10 mouse cellular contexts compared by ENCODE assay signal in genomic region chr1:192825746-192826145, GRCm38 (mm10). TPM values are rescaled to one million over a fixed set of nuclear protein-coding genes. Genes with fewer than 3 reads are reported as not detected.
DNase-seq lines count a peak whose midpoint lies in the region; ATAC-seq lines count a peak whose summit lies in the region.
"Had no signal": no experiment of that assay in that cellular context is flagged by ENCODE, and none has a peak within 500 bp of the region (broad histone marks: within the 10 kb centered on the region; RNA-seq: fewer than 3 reads in every experiment).

No protein-coding gene starts in this region.

- peaks cover 20% of the 10 kb centered on the region for H3K4me1 ChIP-seq in liver, embryonic 13.5 days (replicated peaks)
- peaks cover 18% of the 10 kb centered on the region for H3K4me1 ChIP-seq in forebrain, embryonic 11.5 days (replicated peaks; ENCODE audit: control insufficient read depth, insufficient read depth, low read length)

- DNase-seq in adrenal gland, postnatal 14 days, result peak; percentile 30
- no peak for DNase-seq in adrenal gland, adult (ENCODE audit: inconsistent age in 2 of 2, low spot score in 1 of 2)
- peak; percentile 34 for DNase-seq in 3134 (ENCODE audit: extremely low read depth, insufficient read length, low spot score)
- DNase-seq in c-Kit-positive CD71-positive TER-119-positive erythroid progenitor cells, embryonic 14.5 days (ENCODE audit: low spot score), result peak; percentile 43
- peak; percentile 69 for DNase-seq in liver, embryonic 13.5 days
- DNase-seq in layer of hippocampus, adult 9-10 months (ENCODE audit: low spot score), result no peak
- DNase-seq in forebrain, embryonic 11.5 days (ENCODE audit: low spot score), result no peak
- DNase-seq: cerebellum, postnatal 36 days had no signal

- no peak overlapping the region for H3K9ac ChIP-seq in liver, embryonic 13.5 days
- no peak overlapping the region for H3K9ac ChIP-seq in forebrain, embryonic 11.5 days (ENCODE audit: low read length)

- H3K4me2 ChIP-seq in liver, embryonic 13.5 days, result 0 out of 2 replicates have a peak overlapping the region, but pooled peaks have one; percentile 13
- no peak overlapping the region for H3K4me2 ChIP-seq in forebrain, embryonic 11.5 days (ENCODE audit: low read depth, low read length, severe bottlenecking)

- H3K4me3 ChIP-seq in liver, embryonic 13.5 days (replicated peaks), result no peak overlapping the region
- no peak overlapping the region for H3K4me3 ChIP-seq in forebrain, embryonic 11.5 days (ENCODE audit: low read depth, low read length)

- ATAC-seq in liver, embryonic 13.5 days (ENCODE audit: low read depth), result peak; percentile 86
- ATAC-seq in granulocyte monocyte progenitor cell, adult 5-6 weeks (replicated peaks; ENCODE audit: poor library complexity, severe bottlenecking), result no peak
- no peak for ATAC-seq in forebrain, embryonic 11.5 days (replicated peaks; ENCODE audit: low FRiP score)
- ATAC-seq: hindbrain, postnatal 0 days had no signal

- H3K27ac ChIP-seq in liver, embryonic 13.5 days, result no peak overlapping the region
- H3K27ac ChIP-seq in forebrain, embryonic 11.5 days (ENCODE audit: low read depth, low read length), result no peak overlapping the region
- H3K27ac ChIP-seq: hindbrain, postnatal 0 days had no signal

- WGBS in liver, embryonic 13.5 days (ENCODE audit: insufficient replicate concordance), result 16% methylated on average over 9 of the region's 9 CpGs
- WGBS in forebrain, embryonic 11.5 days, result 30% methylated on average over 9 of the region's 9 CpGs

- no peaks in the 10 kb centered on the region for H3K27me3 ChIP-seq in liver, embryonic 13.5 days
- H3K27me3 ChIP-seq in forebrain, embryonic 11.5 days (ENCODE audit: control insufficient read depth, insufficient read depth, low read length), result no peaks in the 10 kb centered on the region

- H3K9me3 ChIP-seq in liver, embryonic 13.5 days (replicated peaks), result 0 out of 2 replicates have a peak, but pooled peaks cover 3% of the 10 kb centered on the region
- H3K9me3 ChIP-seq in forebrain, embryonic 11.5 days (ENCODE audit: control insufficient read depth, low read length), result no peaks in the 10 kb centered on the region

- H3K36me3 ChIP-seq in liver, embryonic 13.5 days, result no peaks in the 10 kb centered on the region
- H3K36me3 ChIP-seq in forebrain, embryonic 11.5 days (ENCODE audit: control insufficient read depth, insufficient read depth, low read length), result no peaks in the 10 kb centered on the region

RNA-seq across cellular contexts. Expression of gene Sertad4, which starts 29.8 kb away (rescaled TPM):
- total RNA-seq in adrenal gland, postnatal 14 days (2021), result 5.9 and 6.6 TPM in 2 replicates
- polyA plus RNA-seq in liver, embryonic 13.5 days (2015; fragmentation: Nextera tagmentation; extraction: Ambion mirVana), result 0.93 and 1.2 TPM in 2 replicates
- total RNA-seq in granulocyte monocyte progenitor cell, adult 5-6 weeks (2014; fragmentation: Nextera tagmentation), result not detected in 2 replicates
- not detected in 2 replicates for total RNA-seq in granulocyte monocyte progenitor cell, adult 5-6 weeks (2017)
- 17.2 and 17.3 TPM in 2 replicates for polyA plus RNA-seq in forebrain, embryonic 11.5 days (2014; fragmentation: Nextera tagmentation; extraction: Ambion mirVana)

RNA-seq across cellular contexts. Expression of gene Hhat, which starts 54.7 kb away (rescaled TPM):
- 4.6 TPM in 2 replicates for total RNA-seq in adrenal gland, postnatal 14 days (2021)
- polyA plus RNA-seq in liver, embryonic 13.5 days (2015; fragmentation: Nextera tagmentation; extraction: Ambion mirVana), result 1.5 and 1.8 TPM in 2 replicates
- total RNA-seq in granulocyte monocyte progenitor cell, adult 5-6 weeks (2014; fragmentation: Nextera tagmentation), result 1.0 and 2.1 TPM in 2 replicates
- 1.6 and 2.4 TPM in 2 replicates for total RNA-seq in granulocyte monocyte progenitor cell, adult 5-6 weeks (2017)
- polyA plus RNA-seq in forebrain, embryonic 11.5 days (2014; fragmentation: Nextera tagmentation; extraction: Ambion mirVana), result 6.2 and 8.0 TPM in 2 replicates

Comparison
In these comparisons a context has a peak if more than half of its experiments do, and no peak if none do; other contexts are left out.
1. DNase-seq: peak in adrenal gland, postnatal 14 days (single experiment), 3134 (single experiment), c-Kit-positive CD71-positive TER-119-positive erythroid progenitor cells, embryonic 14.5 days (single experiment) and liver, embryonic 13.5 days (single experiment); none in adrenal gland, adult (0 of 2), layer of hippocampus, adult 9-10 months (single experiment) and forebrain, embryonic 11.5 days (single experiment).